Mouse (Mus musculus): ENCODE data around the gene Catsperg1.

Gene Catsperg1

DNA sequence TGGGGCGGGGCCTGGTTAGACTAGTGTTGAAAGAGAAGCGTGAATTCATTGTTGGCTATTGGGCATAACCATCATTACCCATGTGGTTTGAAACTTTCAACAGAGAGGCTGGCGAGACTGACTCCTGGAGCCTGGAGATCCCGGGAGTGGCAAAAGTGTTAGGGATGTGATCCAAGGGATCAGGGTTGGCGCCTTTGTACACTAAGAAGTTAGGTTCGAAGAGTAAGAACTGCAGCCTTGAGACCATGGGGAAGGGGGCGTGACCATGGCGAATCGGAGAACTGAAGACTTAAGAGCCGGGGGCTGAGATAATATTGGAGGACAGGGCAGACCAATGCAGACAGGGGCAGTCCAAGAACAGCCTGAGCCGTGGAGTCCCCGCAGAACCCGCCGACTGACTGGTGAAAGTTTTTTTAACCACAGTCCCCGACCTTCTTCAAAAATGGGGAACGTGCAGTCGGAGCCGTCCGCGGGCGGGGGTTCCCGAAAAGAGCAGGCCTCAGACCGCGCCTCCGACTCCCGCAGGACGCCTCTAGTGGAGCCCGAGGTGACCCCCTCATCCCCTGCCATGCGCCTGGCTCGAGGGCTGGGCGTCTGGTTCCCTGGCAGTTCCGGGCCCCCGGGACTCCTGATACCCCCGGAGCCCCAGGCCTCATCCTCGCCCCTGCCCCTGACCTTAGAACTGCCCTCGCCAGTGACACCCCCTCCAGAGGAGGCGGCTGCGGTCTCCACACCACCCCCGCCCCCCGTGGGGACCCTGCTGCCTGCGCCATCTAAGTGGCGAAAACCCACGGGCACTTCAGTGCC, 42.9 kb downstream of the Catsperg1 start:
- in situ Hi-C loops (cut with MboI, MseI), result no loop called here

DNA sequence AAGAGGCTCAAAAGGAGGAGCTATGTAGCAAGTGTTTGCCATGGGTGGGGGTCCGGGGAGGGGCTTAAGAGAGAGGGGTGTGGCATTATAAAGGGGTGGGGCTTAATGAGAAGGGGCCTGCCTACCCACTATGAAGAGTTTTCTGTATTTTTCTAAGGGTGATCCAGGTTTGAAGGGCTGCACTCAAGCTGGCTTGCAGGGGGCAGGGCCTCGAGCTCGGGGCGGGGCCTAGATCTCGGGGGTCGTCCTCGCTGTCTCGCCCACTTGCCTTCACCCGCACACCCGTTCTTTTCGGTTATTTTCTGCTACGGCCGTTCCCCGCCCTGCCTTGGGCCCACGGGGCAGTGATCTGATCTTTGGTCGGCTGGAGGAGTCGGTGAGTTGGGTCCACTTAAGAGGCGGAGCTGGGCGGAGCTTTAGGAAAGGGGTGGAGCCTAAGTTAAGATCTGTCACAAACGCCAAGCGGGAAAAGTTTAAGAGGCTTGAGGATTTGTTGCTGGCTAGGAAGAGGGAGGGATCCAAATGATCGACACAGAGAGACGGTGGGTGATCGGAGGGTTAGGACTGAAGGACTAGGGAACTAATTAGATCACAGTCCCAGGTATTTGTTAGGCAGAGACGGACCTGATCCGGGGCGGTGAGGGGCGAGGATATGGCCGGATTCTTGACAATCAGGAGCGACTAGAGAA, 43.6 kb downstream of the Catsperg1 start, which contains the start of the genes Ggn and Spred3:
TSS of gene Ggn (plus strand) at position 145 of the 689 bp plus-strand sequence.
TSS of gene Spred3 (minus strand) at position 346 of the 689 bp plus-strand sequence.
- in situ Hi-C loops (cut with MboI, MseI), result no loop called here

DNA sequence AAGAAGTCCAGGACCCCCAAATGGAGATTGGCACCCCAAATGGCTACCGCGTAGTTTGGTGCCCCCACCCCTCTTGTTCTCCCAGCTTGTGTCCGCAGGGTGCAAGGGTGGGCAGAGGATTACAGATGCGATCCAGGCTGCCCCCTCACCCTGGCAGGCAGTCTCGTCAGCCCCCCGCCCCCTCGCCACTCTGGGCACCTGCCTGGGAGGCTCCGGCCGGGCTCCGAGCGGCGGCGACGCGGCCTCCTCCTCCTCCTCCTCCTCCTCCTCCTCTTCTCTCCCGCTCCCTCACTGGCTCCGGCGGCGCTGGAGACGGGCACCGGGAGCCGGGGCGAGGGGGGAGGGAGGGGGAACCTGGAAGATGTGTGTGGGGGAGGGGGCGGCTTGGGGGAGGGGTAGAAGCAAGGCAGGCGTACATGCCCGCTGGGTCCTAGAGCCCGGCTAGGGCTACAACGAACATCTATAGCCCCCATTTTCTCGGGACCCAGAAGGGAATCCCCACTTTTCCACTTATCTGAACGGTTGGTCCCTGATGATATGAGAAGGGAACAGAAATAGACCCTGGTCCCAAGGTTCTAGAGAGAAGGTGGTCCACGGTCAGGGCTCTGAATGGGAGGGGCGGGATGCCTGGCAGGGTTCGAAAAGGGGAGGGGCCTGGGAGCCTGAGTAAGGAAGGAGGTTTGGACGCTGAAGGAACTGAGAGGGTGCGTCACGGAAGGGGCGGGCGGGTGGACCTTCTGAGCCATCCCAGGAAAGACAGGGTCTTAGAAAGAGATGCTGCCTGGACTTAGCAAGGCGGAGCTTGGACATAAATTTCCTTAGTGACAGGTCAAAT, 44.4 kb downstream of the Catsperg1 start:
- in situ Hi-C loops (cut with MboI, MseI), result no loop called here

DNA sequence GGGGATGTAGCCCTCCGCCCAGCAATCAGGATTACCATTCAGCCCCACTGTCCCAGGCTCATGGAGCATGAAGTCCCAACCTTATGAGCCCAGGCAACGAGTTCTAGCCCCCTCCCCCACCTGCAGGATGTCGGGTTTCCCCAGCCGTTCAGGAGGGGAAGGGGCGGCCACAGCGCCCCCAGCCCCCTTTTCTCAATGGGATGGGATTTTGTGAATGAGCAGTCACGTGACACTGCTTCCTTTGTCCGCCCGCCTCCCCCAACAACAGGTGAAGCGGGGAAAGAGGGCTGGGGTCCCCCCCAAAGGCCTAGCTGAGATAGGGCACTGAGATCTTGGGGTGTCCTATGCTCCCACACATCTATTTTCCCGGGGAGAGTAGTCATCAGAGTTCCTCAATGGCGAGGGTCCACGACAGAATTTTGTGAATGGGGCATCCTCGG, 45.0 kb downstream of the Catsperg1 start:
- in situ Hi-C loops (cut with MboI, MseI), result no loop called here

DNA sequence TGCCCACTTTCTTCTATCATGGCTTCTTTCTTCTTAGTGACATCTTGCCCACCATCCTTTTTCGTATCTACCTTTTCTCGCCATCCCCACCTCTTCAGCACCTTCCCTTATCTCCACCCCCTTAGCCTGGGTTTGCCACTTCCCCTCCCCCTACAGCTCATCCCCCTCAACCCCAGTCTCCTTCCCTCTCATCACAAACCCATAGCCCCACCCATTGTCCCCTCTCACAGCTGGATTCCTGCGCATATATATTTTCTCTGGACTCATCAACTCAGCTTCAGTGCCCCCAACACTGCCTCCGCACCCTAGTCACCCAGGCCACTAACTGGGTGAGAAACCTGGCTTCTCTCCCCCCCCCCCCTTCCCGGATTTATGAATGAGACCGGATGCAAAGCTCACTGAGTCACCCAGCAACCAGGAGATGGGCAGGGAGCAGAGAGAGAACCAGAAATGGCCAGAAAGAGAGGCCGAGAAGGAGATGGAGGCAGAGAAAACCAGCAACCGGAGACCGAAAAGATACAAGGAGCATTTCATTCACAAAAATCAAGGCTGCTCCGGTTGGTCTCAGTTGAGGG, 45.6 kb downstream of the Catsperg1 start:
- in situ Hi-C loops (cut with MboI, MseI), result no loop called here

DNA sequence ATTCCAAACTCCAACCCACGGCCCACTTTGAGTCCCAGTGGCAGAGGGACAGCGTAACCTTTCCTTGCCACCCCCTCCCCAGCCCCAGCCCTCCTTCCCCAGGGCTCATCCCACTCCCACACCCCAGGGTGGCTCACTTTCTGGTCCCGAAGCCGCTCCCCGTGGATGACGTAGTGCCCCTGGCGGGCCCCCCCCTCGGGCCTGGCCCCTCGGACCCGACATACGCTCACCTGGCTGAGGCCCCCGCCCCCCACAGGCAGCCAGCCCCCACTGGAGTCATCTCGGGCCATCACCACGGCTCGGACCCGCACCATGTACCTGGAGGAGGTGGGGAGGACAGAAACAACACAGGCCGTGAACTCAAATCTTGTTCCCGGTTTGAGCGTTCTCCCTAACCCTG, 46.2 kb downstream of the Catsperg1 start:
- in situ Hi-C loops (cut with MboI, MseI), result no loop called here

DNA sequence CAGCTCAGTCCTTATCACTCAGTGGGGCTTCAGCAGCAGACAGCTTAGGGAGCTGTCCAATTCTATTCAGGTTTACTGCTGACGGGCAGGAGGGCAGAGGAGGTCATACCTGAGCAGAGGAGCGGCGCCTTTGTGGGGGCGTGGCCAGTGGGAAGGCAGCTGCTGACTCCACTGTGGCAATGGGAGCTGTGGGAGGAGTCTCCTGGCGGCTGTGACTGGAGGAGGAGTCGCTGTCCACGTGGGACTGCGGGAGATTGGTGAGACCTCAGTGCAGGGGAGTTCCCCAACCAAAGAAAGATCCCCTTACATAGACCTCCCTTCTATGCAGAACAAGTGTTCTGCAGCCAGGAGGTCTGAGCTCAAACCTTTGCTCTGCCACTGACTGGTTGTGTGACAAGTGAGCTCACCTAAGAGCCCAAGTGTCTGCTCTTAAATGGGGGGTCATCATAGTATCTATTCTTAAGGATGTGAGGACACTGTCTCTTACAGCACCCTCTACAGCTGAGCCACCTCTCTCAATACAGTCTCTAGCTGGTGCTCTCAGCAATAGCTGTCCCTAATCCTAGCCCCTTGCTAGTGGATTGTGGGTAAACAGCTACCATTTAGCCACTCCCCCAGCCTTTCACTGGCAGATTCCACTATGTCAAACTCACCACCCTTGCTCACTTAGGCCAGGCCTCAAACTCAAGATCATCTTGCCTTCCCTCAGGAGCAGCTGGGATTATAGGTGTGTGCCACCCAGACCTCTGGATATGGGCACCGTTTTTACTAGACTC, 50.9 kb downstream of the Catsperg1 start:
- in situ Hi-C loops (cut with MboI, MseI), result no loop called here

DNA sequence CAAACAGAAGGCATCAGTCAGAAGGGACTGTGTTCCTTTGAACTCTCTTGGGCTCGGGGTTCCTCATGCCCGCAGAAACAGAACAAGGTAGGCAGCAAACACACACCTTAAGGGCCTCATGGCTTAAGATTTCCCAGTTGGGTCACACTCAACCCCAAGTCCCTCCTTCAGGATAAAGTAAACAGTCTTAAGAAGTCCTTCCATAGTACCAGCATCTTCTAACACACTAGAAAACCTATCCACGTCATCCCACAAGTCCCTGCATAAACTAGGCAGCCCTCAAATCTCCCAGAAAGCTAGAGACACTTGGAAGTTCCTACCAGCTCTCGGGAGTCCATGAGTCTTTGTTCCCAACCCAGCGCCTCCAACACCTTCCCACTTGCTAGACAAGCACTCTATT, 51.5 kb downstream of the Catsperg1 start:
- in situ Hi-C loops (cut with MboI, MseI), result no loop called here

DNA sequence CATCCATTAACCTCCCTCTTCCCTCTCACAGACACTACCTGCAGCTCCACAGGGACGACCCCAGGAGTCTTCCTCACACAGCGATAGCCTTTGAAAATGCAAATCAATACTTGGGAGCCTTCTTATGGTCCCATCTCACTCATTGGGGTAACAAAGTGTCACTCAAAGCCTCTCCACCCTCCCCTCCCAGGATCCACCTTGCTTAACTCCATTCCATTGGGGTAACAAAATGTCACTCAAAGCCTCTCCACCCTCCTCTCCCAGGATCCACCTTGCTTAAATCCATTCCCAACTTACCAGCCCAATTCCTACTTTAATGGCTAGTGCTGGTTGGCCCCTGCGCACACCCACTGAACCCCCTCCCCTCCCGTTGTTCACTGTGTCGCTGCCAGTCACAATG, 55.6 kb downstream of the Catsperg1 start:
- in situ Hi-C loops (cut with MboI, MseI), result no loop called here

DNA sequence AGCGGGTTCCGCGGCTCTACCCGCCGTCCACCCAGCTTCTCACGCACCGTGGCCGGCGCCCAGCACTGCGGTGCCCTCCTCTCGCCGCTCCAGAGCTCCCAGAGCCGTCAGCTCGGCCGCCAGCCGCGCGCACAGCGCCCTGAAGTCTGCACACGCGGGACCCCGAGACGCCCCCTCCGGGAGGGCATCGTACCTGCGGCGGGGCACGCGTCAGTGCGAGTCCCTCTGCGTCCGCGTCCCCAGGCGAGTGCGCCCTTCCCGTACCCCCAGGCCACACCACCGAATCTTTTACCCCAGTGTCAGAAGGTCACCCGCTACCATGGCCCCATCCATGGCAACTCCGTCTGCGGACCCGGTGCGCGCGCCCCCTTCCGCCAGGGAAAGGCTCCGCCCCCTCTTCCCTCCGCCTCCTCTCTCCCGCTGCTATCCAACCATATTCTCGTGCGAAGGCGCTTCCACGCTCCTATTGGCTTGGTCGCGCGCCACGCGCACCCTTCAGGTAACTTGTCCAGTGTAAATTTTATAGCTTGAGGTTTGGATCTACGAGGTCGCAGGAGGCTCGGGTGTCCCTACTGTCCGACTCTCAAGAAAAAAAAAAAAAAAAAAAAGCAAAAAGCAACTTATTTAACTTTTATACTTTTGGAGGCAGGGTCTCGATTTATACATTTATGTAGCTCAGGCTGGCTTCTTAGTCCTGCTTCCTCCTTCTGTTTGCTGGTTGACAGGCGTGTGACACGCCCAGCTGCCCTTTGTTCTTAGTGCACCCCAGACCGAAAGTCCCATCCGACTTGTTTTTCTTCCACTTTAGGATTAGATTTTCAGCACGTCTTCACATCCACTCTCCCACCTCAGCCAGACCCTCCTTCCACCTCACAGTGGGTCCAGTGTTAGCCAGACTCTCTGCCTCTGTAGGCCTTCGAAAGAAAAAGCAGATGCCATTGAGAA, 57.7 kb downstream of the Catsperg1 start, which contains the start of gene Fam98c:
TSS of gene Fam98c (minus strand) at position 397 of the 945 bp plus-strand sequence.
- in situ Hi-C loops (cut with MboI, MseI), result no loop called here

DNA sequence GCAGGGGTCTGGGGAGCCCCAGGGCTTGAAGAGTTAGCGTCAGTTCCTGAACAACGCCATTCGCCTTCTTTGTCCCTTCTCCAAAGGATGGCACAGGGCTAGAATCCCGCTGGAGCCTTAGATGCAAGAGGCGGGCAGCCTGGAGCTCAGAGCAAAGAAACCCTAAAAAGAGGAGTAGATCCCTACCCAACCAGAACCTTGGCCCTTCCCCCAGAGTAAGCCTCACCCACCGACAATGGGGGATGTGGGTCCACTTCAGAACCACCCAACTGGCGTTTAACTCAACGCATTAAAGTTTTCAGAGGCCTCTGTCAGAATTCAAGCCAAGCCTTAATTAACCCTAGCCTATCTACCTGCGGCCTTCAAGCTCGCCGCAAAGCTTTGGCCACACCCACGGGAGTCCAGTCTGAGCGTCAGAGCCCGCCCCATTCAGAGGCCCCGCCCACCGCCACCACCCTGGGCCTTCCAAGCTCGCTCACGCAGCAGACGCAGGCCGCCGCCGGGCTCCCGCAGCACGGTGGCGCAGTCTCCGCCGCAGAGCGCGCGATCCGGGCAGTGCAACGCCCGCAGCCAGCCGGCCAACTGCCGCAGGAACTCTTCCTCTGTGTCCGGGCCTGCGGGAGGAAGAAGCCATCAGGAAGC, 58.5 kb downstream of the Catsperg1 start:
- in situ Hi-C loops (cut with MboI, MseI), result no loop called here

DNA sequence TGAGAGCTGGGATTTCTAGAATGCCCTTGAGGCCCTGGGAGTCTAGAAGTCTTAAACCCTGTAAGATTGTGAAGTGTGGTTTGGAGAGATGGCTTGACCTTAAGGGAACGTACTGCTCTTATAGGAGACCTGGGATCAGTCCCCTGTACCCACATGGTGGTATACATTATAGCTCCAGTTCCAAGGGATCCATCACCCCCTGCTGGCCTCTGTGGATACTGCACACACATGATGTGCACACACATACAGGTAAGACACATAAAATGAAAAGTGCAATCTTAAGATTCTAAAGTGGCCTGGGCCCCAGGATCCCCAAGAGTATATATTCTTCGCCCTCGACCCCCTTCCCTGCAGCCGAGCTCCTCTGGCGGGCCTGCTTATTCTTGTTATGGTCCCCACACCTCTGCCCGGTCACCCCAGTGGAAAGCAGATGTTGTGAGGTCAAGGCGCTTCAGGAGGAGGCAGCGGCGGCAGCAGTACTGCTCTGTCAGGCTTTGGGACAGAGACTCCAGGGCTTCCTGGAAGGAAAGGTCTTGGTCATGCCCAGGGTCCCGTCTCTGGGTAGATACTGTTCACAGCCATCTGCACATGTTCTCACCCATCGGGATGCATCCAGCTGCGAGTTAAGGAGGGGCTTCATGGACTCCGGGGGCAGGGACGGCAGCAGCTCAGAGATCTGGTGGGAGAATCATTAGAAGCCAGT, 59.7 kb downstream of the Catsperg1 start:
- in situ Hi-C loops (cut with MboI, MseI), result no loop called here

DNA sequence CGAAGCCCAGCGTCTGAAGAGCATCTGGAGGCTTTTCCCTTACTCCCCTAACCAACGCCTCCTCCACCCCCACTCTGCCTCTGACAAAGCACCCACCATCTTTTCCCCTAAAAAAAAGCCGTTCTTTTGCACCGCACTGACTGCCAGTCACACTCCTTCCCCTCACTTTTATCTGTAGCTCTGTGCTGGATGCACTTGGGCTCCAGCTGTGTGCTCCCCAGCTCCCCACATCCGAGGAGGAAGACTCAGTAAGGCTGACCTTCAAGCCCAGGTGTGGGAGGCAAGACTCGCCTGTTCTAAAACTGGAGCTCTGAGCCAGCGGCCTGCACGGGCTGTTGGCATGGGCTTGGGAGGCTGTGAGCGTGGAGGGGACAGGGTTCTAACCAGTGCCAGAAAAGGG, 62.3 kb downstream of the Catsperg1 start:
- in situ Hi-C loops (cut with MboI, MseI), result no loop called here

DNA sequence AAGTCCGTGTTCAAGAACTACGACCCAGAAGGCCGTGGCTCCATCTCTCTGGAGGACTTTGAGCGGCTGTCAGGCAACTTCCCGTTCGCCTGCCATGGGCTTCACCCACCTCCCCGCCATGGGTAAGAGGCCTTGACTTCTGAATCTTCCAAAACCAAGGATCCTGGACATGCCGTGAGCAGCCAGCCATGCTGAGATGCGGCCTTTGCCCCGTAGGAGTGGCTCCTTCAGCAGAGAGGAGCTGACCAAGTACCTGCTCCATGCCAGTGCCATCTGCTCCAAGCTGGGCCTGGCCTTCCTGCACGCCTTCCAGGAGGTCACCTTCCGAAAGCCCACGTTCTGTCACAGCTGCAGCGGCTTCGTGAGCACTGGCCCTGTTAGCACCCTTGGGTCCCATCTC, 65.1 kb downstream of the Catsperg1 start:
- in situ Hi-C loops (cut with MboI, MseI), result loop anchor here in 1 of 2 experiments (25.0 kb wide), 1 partner anchor 1786 kb away; the partner anchor contains the start of genes Gm20479 and Shkbp1

DNA sequence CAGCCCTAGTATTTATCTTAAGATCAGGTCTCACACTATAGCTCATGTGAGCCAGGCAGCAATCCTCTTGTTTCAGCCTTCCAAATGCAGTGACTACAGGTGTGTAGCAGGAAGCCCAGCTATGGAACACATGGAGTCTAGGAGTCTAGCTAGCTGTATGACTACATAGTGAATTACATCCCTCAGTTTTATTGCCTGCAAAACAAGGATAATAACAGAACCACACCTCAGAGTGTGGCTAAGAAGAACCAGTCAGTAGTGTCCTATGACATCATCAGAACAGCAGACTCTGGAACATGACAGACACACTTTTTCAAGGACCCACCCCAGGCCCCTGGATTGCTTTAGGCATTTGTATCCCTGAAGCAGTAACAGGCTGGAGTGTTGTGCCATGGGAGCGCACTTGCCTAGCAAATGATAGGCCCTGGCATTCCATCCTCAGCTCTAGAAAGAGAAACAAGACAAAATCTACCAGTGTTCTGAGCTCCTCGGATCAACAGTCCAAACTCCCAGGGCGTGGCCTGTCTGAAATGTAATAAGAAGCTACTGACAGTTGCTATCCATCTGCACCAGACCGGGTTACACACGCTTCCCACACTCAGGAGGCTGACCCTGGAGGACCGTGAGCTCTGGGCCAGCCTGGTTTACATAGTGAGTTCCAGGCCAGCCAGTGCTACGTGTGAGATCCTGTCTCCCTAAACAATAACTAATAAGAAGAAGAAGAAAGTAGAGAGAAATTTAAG, 67.0 kb downstream of the Catsperg1 start:
- in situ Hi-C loops (cut with MboI, MseI), result loop anchor here in 1 of 2 experiments (25.0 kb wide), 1 partner anchor 1784 kb away; the partner anchor contains the start of genes Gm20479 and Shkbp1

DNA sequence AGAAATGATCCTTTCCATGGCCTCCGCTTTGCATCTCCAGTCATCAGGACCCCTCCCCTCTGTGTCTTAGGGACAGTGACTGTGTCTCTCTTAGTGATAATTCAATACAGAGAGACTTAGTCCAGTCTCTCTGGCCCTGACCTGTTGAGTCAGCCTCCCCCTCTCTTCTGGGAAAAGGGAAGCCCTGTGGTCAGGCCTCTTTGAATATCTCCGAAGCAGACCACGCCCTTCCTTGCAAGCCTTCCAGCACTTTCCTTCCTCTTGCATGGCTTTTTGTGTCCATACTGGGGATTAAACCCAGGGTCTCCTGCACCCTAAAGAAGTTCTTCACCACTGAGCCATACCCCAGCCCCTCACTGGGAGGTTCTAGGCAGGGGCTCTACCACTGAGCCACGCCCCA, 69.8 kb downstream of the Catsperg1 start:
- in situ Hi-C loops (cut with MboI, MseI), result loop anchor here in 1 of 2 experiments (25.0 kb wide), 1 partner anchor 1782 kb away; the partner anchor contains the start of genes Gm20479 and Shkbp1

DNA sequence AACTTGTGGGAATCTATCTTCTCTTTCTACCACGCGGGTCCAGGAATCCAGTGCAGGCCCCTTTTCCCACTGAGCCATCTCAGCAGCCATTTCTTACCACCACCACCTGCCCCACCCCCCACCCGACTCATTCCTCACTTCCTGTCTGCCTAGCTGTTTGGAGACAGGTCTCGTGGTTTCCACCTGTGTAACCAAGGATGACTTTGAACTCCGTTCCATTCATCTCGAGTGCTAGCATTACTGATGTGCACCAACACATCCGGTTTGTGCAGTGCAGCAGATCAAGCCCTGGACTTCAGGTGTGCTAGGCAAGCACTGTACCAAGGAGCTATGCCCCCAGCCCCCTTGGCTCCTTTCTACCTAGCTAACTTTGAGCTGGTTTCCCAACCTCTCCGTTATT, 72.4 kb downstream of the Catsperg1 start:
- in situ Hi-C loops (cut with MboI, MseI), result loop anchor here in 1 of 2 experiments (25.0 kb wide), 1 partner anchor 1779 kb away; the partner anchor contains the start of genes Gm20479 and Shkbp1
